Mouse (Mus musculus) liver, embryonic 14.5 days (tissue): Measurements from ENCODE around the gene Vps13c. TPM values are rescaled to one million over a fixed set of nuclear protein-coding genes. Genes with fewer than 3 reads are reported as not detected.
A peak's percentile ranks its signal among the peaks of the same experiment; 100 is the strongest.

Source experiments
- ATAC-seq: fragments of 200-750 bp; cut with Nextera tagmentation; 2 replicates; pipeline ENCODE4 v1.8.0; 2017; ENCODE audit warnings: moderate number of reproducible peaks, mild to moderate bottlenecking, moderate library complexity; ENCODE audit not compliant: insufficient read depth
- DNase-seq, 3 experiments: peaks; one replicate each; pipeline ENCODE4 v3.0.0-alpha.2; 2012 to 2013; ENCODE audit warnings: low read depth in 3 of 3, low spot score in 3 of 3
- H3K27ac ChIP-seq: fragments of 300-500 bp; sonication (generic); 2 replicates; pipeline ENCODE4 v1.5.1; 2014; ENCODE audit warnings: moderate library complexity, mild to moderate bottlenecking, control low read depth, inconsistent platforms
- H3K27me3 ChIP-seq: fragments of 300-500 bp; sonication (generic); 2 replicates; pipeline ENCODE4 v1.6.1; 2014; ENCODE audit warnings: mild to moderate bottlenecking, low read length, moderate library complexity; ENCODE audit not compliant: control insufficient read depth, insufficient read depth
- H3K36me3 ChIP-seq: fragments of 300-500 bp; sonication (generic); replicated peaks from 2 replicates; pipeline ENCODE4 v1.6.1; 2014; ENCODE audit warnings: low read depth; ENCODE audit not compliant: control insufficient read depth, insufficient read depth
- H3K4me1 ChIP-seq, 2 experiments: fragments of 200-500 bp in 1 of 2; fragments of 300-500 bp in 1 of 2; sonication (generic) in 1 of 2; replicated peaks; 2 replicates each; pipeline ENCODE4 v1.6.1; 2012 to 2014; ENCODE audit warnings: antibody characterized with exemption in 1 of 2, inconsistent platforms in 1 of 2, low read length in 1 of 2; ENCODE audit not compliant: control insufficient read depth in 2 of 2, insufficient read depth in 2 of 2
- H3K4me2 ChIP-seq: fragments of 300-500 bp; sonication (generic); 2 replicates; pipeline ENCODE4 v1.6.1; 2014; ENCODE audit warnings: low read depth, mild to moderate bottlenecking, control low read depth, moderate library complexity
- H3K4me3 ChIP-seq, 2 experiments: fragments of 200-500 bp in 1 of 2; fragments of 300-500 bp in 1 of 2; sonication (generic) in 1 of 2; 2 replicates each; pipeline ENCODE4 v1.5.1; 2012 to 2014; ENCODE audit warnings: low read depth in 2 of 2, low read length in 2 of 2, mild to moderate bottlenecking in 2 of 2, control low read depth in 1 of 2, inconsistent platforms in 1 of 2, moderate library complexity in 1 of 2; ENCODE audit not compliant: insufficient read depth in 1 of 2
- H3K9ac ChIP-seq: fragments of 300-500 bp; sonication (generic); replicated peaks from 2 replicates; pipeline ENCODE4 v1.6.1; 2014; ENCODE audit warnings: mild to moderate bottlenecking, control low read depth, moderate library complexity
- H3K9me3 ChIP-seq: fragments of 300-500 bp; sonication (generic); 2 replicates; pipeline ENCODE4 v1.6.1; 2016; ENCODE audit warnings: low read length, mixed read lengths; ENCODE audit not compliant: control insufficient read depth
- CTCF ChIP-seq: IDR thresholded peaks from 2 replicates; pipeline ENCODE4 v1.5.1; 2016; ENCODE audit warnings: antibody characterized with exemption, low read depth, control low read depth
- EP300 ChIP-seq: IDR thresholded peaks from 2 replicates; pipeline ENCODE4 v1.6.1; 2016; ENCODE audit warnings: antibody characterized with exemption, low read depth
- WGBS: fragments of 180-500 bp; shearing (Covaris S2); extraction: QIAGEN DNeasy Blood & Tissue Kit; methylation state at CpG from one replicate; pipeline ENCODE4 v1.1.7; 2014; ENCODE audit not compliant: insufficient replicate concordance; 5-methylcytosine and 5-hydroxymethylcytosine counted together
- polyA plus RNA-seq, 2 experiments: library from polyadenylated mRNA; depleted of rRNA in 1 of 2; stranded (reverse) in 1 of 2; unstranded in 1 of 2; fragments of >200 nt; fragmentation: Nextera tagmentation in 1 of 2; extraction: Ambion mirVana in 1 of 2; gene quantifications; 2 replicates each; pipeline versions ENCODE4 v1.2.1 to v1.2.3; 2012 to 2014

Gene Vps13c
- polyA plus RNA-seq, 2 experiments, result 6.6 to 7.2 TPM

DNA sequence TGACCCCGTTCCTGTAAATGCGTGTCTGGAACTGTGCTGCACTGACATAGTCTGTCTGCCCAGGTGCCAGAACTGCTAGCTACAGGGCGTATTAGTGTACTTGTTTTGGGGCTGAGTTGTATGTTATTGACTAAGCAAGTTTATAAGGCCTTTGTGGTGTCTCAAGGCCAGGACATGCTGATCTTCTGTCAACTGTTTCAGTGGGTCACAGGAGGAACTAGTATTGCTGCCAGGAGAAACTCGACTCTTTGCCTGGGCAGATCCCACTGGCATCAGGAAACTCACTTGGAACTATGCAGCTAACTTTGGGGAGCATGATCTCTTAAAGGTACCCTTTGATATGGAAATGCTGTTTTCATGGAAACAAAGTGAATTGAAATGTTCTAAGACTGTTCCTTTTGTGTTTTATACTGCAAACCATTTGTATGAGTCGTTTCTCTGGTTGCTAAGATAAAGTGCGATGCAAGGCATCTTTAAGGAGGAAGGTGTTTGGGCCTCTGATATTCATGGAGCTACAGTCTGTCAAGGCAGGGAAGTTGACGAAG lies 115.3 kb downstream of the Vps13c start:
- TF ChIP-seq EP300, result no peak
- no peak for TF ChIP-seq CTCF
- Histone ChIP-seq H3K27ac (no peak overlapping the region), H3K4me1 (no peaks in the 10 kb centered on the region), H3K4me3 (no peak overlapping the region), H3K4me2 (no peak overlapping the region), H3K27me3 (no peaks in the 10 kb centered on the region), H3K9ac (no peak overlapping the region), H3K36me3 (peaks cover 47% of the 10 kb centered on the region), H3K9me3 (no peaks in the 10 kb centered on the region)
- WGBS, result 78% methylated on average over 7 of the region's 7 CpGs
- ATAC-seq, result no peak
- no peak for DNase-seq

DNA sequence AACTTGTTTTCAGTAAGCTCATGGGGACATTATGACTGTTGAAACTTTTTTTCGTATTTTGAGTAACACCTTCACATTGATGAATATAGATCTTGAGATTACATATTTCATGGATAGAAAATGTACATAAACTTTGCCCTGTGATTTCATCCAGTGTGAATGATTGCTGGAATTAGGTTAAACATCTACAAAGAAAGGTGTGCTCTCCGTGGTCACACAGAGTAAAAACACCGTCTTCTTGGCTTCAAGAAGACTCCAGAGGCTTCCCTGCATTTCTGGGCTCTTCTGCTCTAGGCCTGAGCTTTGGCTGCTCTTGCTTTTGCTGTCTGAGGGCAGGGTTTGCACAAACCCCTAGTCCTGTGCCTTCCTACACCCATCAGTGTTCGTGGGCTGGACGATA lies 121.8 kb downstream of the Vps13c start:
- Histone ChIP-seq H3K36me3 (peaks cover 37% of the 10 kb centered on the region), H3K9ac (no peak overlapping the region), H3K27ac (no peak overlapping the region), H3K27me3 (no peaks in the 10 kb centered on the region), H3K4me1 (no peaks in the 10 kb centered on the region), H3K9me3 (no peaks in the 10 kb centered on the region), H3K4me2 (no peak overlapping the region), H3K4me3 (no peak overlapping the region)
- no peak for ATAC-seq
- TF ChIP-seq CTCF (no peak), EP300 (no peak)
- no peak for DNase-seq
- 86% methylated on average over 5 of the region's 5 CpGs for WGBS

DNA sequence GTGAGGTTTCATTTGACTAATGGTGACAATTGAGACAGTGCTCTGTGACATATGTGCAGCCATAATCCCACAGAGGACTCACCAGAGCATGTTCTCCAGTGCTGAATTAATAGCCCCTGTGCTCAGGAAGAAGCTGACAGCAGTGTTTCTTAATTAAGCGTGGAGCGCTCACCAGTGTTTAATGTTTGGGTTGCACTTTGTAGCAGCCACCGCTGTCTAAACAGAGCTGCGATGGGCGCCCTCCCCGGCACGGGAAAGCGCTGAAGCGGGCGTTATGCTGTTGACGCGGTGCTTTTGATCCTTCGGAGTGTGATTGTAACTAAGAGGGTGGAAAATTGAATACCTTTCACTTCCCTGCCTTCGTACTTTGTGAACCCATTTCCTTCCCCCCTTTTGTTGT lies 125.7 kb downstream of the Vps13c start:
- 85% methylated on average over 14 of the region's 14 CpGs for WGBS
- TF ChIP-seq EP300 (no peak), CTCF (no peak)

DNA sequence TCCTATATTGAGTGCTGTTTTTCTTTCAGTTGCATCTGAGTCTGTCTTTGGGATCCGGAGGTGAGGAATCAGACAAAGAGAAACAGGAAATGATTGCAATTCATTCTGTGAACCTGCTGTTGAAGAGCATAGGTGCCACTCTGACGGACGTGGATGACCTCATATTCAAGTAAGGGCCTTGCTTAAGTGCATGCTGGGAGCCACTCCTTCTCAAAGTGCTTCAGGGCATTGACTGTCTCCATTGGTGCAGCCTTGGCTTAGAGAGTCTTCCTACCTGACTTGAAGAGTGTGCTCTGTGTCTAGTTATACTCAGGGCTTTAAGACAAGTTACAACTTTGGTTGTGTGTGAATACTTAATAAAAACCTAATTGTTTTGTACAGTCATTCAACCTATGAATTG lies 126.8 kb downstream of the Vps13c start:
- DNase-seq, result no peak
- no peak overlapping the region for H3K27ac ChIP-seq
- no peak for ATAC-seq

More for the DNA sequence above, 125.7 kb downstream of the Vps13c start:
- no peaks in the 10 kb centered on the region for H3K4me1 ChIP-seq
- H3K4me2 ChIP-seq, result no peak overlapping the region
- H3K9ac ChIP-seq, result no peak overlapping the region
- no peaks in the 10 kb centered on the region for H3K9me3 ChIP-seq
- peaks cover 38% of the 10 kb centered on the region for H3K36me3 ChIP-seq
- ATAC-seq (no peak), DNase-seq (no peak)
- no peaks in the 10 kb centered on the region for H3K27me3 ChIP-seq
- no peak overlapping the region for H3K4me3 ChIP-seq
- H3K27ac ChIP-seq, result no peak overlapping the region

DNA sequence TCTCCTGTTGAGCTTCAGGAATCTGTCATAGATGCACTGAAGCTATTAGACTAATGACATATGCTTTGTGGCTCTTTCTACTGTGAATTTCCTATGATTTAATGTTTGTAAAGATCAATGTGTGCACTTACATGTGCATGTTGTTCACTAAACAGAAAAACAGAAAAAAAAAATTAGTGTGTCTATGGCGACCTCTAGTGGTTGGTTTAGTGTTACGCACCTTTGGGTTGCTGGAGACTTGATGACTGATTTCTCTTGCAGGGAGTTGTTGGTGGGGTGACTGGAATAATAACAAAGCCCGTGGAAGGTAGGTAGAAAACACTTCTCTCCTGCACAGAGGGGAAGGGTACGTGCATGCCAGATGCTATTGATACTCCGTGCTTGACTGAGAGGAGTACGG lies 133.3 kb downstream of the Vps13c start:
- Histone ChIP-seq H3K4me3 (no peak overlapping the region), H3K27ac (no peak overlapping the region), H3K4me2 (no peak overlapping the region), H3K36me3 (peaks cover 26% of the 10 kb centered on the region), H3K4me1 (no peaks in the 10 kb centered on the region), H3K27me3 (no peaks in the 10 kb centered on the region), H3K9me3 (no peaks in the 10 kb centered on the region), H3K9ac (no peak overlapping the region)
- TF ChIP-seq EP300 (no peak), CTCF (peak; percentile 75)
- 41% methylated on average over 6 of the region's 6 CpGs for WGBS
- peak; percentile 10 to 22 (median 20) for DNase-seq
- ATAC-seq, result no peak

More for the DNA sequence above, 126.8 kb downstream of the Vps13c start:
- no peaks in the 10 kb centered on the region for H3K4me1 ChIP-seq
- no peaks in the 10 kb centered on the region for H3K27me3 ChIP-seq
- no peak overlapping the region for H3K4me3 ChIP-seq
- TF ChIP-seq CTCF, result no peak
- no peak for TF ChIP-seq EP300
- 70% methylated on average over 3 of the region's 3 CpGs for WGBS
- no peak overlapping the region for H3K4me2 ChIP-seq
- peaks cover 34% of the 10 kb centered on the region for H3K36me3 ChIP-seq
- no peaks in the 10 kb centered on the region for H3K9me3 ChIP-seq
- H3K9ac ChIP-seq, result no peak overlapping the region
